Mouse (Mus musculus) neural tube, embryonic 11.5 days (tissue): Measurements from ENCODE around the gene Kidins220. TPM values are rescaled to one million over a fixed set of nuclear protein-coding genes. Genes with fewer than 3 reads are reported as not detected.
A peak's percentile ranks its signal among the peaks of the same experiment; 100 is the strongest.

ENCODE experiments used
- ATAC-seq: fragments of 200-750 bp; cut with Nextera tagmentation; 2 replicates; pipeline ENCODE4 v1.8.0; 2017; ENCODE audit warnings: moderate number of reproducible peaks, mild to moderate bottlenecking, moderate TSS enrichment, moderate library complexity; ENCODE audit not compliant: insufficient read depth, low FRiP score, low TSS enrichment
- DNase-seq: peaks from one replicate; pipeline ENCODE4 v3.0.0-alpha.2; 2015; ENCODE audit warnings: low spot score
- H3K27ac ChIP-seq: fragments of 300-500 bp; sonication (generic); 2 replicates; pipeline ENCODE4 v1.5.1; 2014; ENCODE audit warnings: low read depth, mild to moderate bottlenecking, low read length
- H3K27me3 ChIP-seq: fragments of 300-500 bp; sonication (generic); 2 replicates; pipeline ENCODE4 v1.6.1; 2014; ENCODE audit warnings: mild to moderate bottlenecking, low read length, mixed read lengths; ENCODE audit not compliant: control insufficient read depth, insufficient read depth
- H3K36me3 ChIP-seq: fragments of 300-500 bp; sonication (generic); 2 replicates; pipeline ENCODE4 v1.6.1; 2014; ENCODE audit warnings: mild to moderate bottlenecking, low read length, moderate library complexity, mixed read lengths; ENCODE audit not compliant: control insufficient read depth, insufficient read depth
- H3K4me1 ChIP-seq: fragments of 300-500 bp; sonication (generic); 2 replicates; pipeline ENCODE4 v1.6.1; 2014; ENCODE audit warnings: low read length, mixed read lengths; ENCODE audit not compliant: control insufficient read depth, insufficient read depth
- H3K4me2 ChIP-seq: fragments of 300-500 bp; sonication (generic); 2 replicates; pipeline ENCODE4 v1.6.1; 2014; ENCODE audit warnings: low read depth, mild to moderate bottlenecking, moderate library complexity
- H3K4me3 ChIP-seq: fragments of 300-500 bp; sonication (generic); 2 replicates; pipeline ENCODE4 v1.5.1; 2014; ENCODE audit warnings: low read depth, low read length
- H3K9ac ChIP-seq: fragments of 300-500 bp; sonication (generic); 2 replicates; pipeline ENCODE4 v1.6.1; 2014; ENCODE audit warnings: mild to moderate bottlenecking, low read length
- H3K9me3 ChIP-seq: fragments of 300-500 bp; sonication (generic); 2 replicates; pipeline ENCODE4 v1.6.1; 2016; ENCODE audit warnings: low read length; ENCODE audit not compliant: control insufficient read depth
- WGBS: fragments of 180-500 bp; shearing (Covaris S2); extraction: QIAGEN DNeasy Blood & Tissue Kit; methylation state at CpG from one replicate; pipeline ENCODE4 v1.1.7; 2014; 5-methylcytosine and 5-hydroxymethylcytosine counted together
- polyA plus RNA-seq: library from polyadenylated mRNA; unstranded; fragments of >200 nt; fragmentation: Nextera tagmentation; extraction: Ambion mirVana; gene quantifications from 2 replicates; pipeline ENCODE4 v1.2.1, GENCODE M21; 2014

Gene Kidins220
- polyA plus RNA-seq, 1 experiment from 2014 or later: 64.0 TPM

- Histone ChIP-seq H3K9me3 (no peaks in the 10 kb centered on the region), H3K4me1 (no peaks in the 10 kb centered on the region; the same call in 1 of the 2 replicates), H3K36me3 (no peaks in the 10 kb centered on the region), H3K4me3 (no peak overlapping the region), H3K4me2 (no peak overlapping the region), H3K27me3 (no peaks in the 10 kb centered on the region), H3K9ac (no peak overlapping the region), H3K27ac (no peak overlapping the region)
- WGBS: 91% methylated on average over 5 of the region's 5 CpGs
- DNase-seq: no peak
- no peak for ATAC-seq
Measured at GRCm38 (mm10) chr12:24971490-24972200, 3.1 kb upstream of the Kidins220 start.

DNA sequence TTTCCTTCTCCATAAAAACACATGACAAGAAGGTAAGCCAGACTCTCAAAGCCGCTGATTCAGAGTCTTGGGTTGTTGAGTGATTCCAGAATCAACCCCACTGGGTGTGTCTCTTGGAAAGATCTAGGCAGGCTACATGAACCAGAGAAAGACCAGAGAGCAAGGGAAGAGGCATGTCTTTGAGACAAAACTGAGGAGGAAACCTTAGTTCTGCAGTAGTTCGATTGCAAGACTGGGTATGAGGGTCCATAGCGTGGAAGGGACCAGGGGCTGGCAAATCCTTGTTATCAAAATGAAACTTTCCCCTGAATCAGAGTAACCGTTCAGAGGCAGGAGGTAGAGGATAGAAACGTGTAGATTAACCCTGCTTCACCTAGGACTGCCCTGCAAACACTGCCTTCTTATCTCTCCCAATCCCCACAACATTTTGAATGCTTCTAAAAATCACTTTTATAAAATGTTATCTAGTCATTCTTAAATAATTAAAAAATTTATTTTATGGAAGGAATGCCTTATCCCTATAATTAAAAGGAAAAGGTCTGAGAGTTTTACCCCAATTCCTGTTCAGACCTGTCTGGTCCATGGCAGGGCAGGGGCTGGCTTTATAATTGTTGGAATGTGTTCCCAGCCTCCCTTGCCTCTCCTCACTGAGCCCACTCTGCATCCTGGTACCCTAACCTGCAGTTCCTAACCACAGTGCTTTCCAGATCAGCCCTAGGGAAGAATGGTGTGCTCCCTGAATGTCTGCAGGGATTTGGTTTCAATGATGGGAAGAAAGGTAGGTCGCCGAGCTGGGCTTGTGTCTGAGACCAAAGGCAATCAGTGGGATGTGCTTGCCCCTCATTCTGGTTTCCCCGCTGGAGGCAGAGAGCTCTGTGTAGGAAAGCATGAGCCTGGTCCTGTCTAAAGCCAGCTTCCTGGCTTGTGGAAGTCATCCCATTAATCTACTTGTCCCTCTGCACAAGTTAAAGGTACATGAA is 2.1 kb upstream of the Kidins220 start:
- H3K4me2 ChIP-seq: no peak overlapping the region
- no peak overlapping the region for H3K9ac ChIP-seq
- H3K36me3 ChIP-seq: no peaks in the 10 kb centered on the region
- H3K9me3 ChIP-seq: no peaks in the 10 kb centered on the region
- H3K4me3 ChIP-seq: no peak overlapping the region
- DNase-seq: no peak
- 77% methylated on average over 8 of the region's 8 CpGs for WGBS
- H3K27me3 ChIP-seq: no peaks in the 10 kb centered on the region
- H3K27ac ChIP-seq: no peak overlapping the region
- no peaks in the 10 kb centered on the region; the same call in 1 of the 2 replicates for H3K4me1 ChIP-seq
- ATAC-seq: no peak

DNA sequence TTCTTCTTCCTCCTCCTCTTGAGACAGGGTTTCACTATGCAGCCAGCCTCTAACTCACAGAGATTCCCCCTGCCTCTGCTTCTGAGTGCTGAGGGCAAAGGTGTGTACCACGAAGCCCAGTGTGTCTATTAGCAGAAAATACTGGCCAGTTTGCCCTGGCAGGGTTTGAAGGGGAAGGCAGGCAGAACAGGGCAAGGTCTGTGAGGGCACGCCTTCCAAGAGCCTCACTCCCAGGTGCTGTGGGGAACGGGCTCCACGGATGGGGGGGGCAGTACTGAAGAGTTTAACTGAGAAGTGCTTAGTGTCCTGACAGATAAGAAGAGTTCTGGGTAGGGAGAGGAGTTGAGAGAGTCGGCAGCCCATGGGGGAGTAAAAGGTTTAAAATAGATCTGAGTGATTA is 1.1 kb upstream of the Kidins220 start:
- no peak overlapping the region for H3K9ac ChIP-seq
- no peak overlapping the region for H3K4me3 ChIP-seq
- 75% methylated on average over 5 of the region's 5 CpGs for WGBS
- no peaks in the 10 kb centered on the region for H3K36me3 ChIP-seq
- H3K27me3 ChIP-seq: no peaks in the 10 kb centered on the region
- no peak for ATAC-seq
- no peak for DNase-seq
- no peak overlapping the region for H3K27ac ChIP-seq
- H3K9me3 ChIP-seq: no peaks in the 10 kb centered on the region
- no peaks in the 10 kb centered on the region; the same call in 1 of the 2 replicates for H3K4me1 ChIP-seq
- no peak overlapping the region for H3K4me2 ChIP-seq

- peak overlapping the region; percentile 81 for H3K4me3 ChIP-seq
- peak overlapping the region; percentile 57 for H3K4me2 ChIP-seq
- H3K9ac ChIP-seq: peak overlapping the region; percentile 78
- no peaks in the 10 kb centered on the region; the same call in 1 of the 2 replicates for H3K4me1 ChIP-seq
- H3K9me3 ChIP-seq: no peaks in the 10 kb centered on the region
- H3K36me3 ChIP-seq: no peaks in the 10 kb centered on the region
- H3K27ac ChIP-seq: peak overlapping the region; percentile 82
- H3K27me3 ChIP-seq: no peaks in the 10 kb centered on the region
- under 1% methylated on average over 29 of the region's 31 CpGs for WGBS
- ATAC-seq (peak; percentile 76), DNase-seq (peak; percentile 82)
Measured at GRCm38 (mm10) chr12:24975115-24975733, 499 bp downstream of the Kidins220 start.

DNA sequence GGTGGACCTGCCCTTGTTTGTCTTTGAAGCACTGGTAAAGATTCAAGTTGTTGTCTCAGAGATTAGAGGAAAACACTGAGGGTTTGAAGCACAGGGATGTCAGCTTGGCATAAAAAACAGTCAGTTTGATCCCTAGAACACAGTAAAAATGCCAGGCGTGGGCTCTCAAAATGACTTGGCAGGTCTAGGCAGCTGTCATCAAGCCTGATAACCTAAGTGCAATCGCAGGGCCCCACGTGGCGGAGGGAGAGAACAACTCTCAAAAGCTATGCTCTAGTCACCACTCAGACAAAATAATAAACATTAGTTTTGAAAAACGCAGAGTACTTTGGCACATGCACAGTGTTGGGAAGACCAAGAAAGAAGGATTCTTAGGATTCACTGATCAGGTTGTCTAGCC is 10.5 kb downstream of the Kidins220 start:
- Histone ChIP-seq H3K27ac (no peak overlapping the region), H3K4me3 (no peak overlapping the region), H3K9ac (no peak overlapping the region), H3K4me2 (no peak overlapping the region), H3K4me1 (no peaks in the 10 kb centered on the region), H3K27me3 (no peaks in the 10 kb centered on the region), H3K36me3 (no peaks in the 10 kb centered on the region; the same call in 1 of the 2 replicates), H3K9me3 (no peaks in the 10 kb centered on the region)
- DNase-seq: no peak
- 89% methylated on average over 5 of the region's 5 CpGs for WGBS
- no peak for ATAC-seq

DNA sequence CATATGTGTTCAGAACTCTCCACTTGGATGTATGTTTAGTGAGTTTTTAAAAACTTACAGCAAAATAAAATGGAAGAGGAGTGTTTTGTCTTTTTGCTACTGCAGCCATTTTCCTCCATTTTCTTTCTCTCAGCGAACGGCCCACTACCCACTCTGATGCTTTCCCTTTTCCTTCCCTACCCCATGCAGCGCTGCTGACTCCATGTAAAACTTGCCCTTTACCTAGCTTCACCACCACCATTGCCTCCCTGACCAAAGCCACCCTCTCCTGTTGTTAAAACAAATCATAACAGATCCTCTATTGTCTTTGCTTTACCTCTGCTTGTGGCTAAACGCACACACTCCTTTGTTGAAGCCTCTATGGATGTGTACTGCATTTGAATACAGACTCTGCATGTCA is 20.6 kb downstream of the Kidins220 start:
- Histone ChIP-seq H3K9ac (no peak overlapping the region), H3K27me3 (no peaks in the 10 kb centered on the region), H3K4me3 (no peak overlapping the region), H3K4me1 (no peaks in the 10 kb centered on the region), H3K9me3 (no peaks in the 10 kb centered on the region), H3K27ac (no peak overlapping the region), H3K36me3 (peaks cover 12% of the 10 kb centered on the region), H3K4me2 (no peak overlapping the region)
- DNase-seq (no peak), ATAC-seq (no peak)
- 87% methylated on average over 4 of the region's 4 CpGs for WGBS

- Histone ChIP-seq H3K9me3 (no peaks in the 10 kb centered on the region), H3K4me3 (no peak overlapping the region), H3K9ac (no peak overlapping the region), H3K36me3 (peaks cover 17% of the 10 kb centered on the region; the same call in 1 of the 2 replicates), H3K4me1 (no peaks in the 10 kb centered on the region), H3K27ac (no peak overlapping the region), H3K27me3 (no peaks in the 10 kb centered on the region), H3K4me2 (no peak overlapping the region)
- no peak for DNase-seq
- ATAC-seq: no peak
- 82% methylated on average over 6 of the region's 6 CpGs for WGBS
Measured at GRCm38 (mm10) chr12:25005350-25005749, 30.6 kb downstream of the Kidins220 start.

DNA sequence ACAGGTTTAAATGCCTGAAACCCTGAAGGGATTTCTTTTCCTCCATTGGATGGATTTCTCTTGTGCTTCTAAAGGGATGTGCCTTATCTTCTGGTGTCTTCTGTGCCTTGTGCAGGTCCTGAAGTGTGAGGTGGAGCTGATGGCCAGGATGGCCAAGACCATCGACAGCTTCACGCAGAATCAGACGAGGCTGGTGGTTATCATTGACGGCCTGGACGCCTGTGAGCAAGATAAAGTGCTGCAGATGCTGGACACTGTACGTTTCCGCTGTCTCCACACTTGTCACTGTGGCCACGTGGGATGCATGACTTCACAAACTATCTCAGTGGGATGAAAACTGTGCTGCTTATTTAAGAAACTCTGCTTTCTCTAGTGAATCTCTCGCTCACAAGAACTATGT is 35.2 kb downstream of the Kidins220 start:
- Histone ChIP-seq H3K9ac (no peak overlapping the region), H3K4me3 (no peak overlapping the region), H3K4me2 (no peak overlapping the region), H3K9me3 (no peaks in the 10 kb centered on the region), H3K36me3 (peaks cover 17% of the 10 kb centered on the region), H3K27ac (no peak overlapping the region), H3K27me3 (no peaks in the 10 kb centered on the region), H3K4me1 (no peaks in the 10 kb centered on the region)
- ATAC-seq (no peak), DNase-seq (no peak)
- WGBS: 89% methylated on average over 9 of the region's 9 CpGs
